ENCODE assay signal across 30 mouse cellular contexts in genomic region chr5:23573942-23574341, GRCm38 (mm10).
"Had no signal": no experiment of that assay in that cellular context is flagged by ENCODE, and none has a peak within 500 bp of the region (broad histone marks: within the 10 kb centered on the region; RNA-seq: fewer than 3 reads in every experiment).

No protein-coding gene starts in this region.

- H3K27me3 ChIP-seq: heart, embryonic 12.5 days; heart, embryonic 13.5 days; heart, embryonic 15.5 days; hindbrain, embryonic 12.5 days; hindbrain, embryonic 13.5 days; hindbrain, embryonic 15.5 days; intestine, embryonic 15.5 days; kidney, embryonic 15.5 days had no signal

- DNase-seq: heart, postnatal 10 days; heart, postnatal 14 days; heart, postnatal 36 days; heart, postnatal 4 days; kidney, adult 11 months; kidney, adult 18-20 months; kidney, adult 2 months; kidney, adult 8-10 months; kidney, adult 9 months; kidney, postnatal 10 days; kidney, postnatal 14 days; kidney, postnatal 25 days; kidney, postnatal 36 days; kidney, postnatal 4 days; layer of hippocampus, adult 9-11 months; layer of hippocampus, postnatal 36 days had no signal

- H3K9me3 ChIP-seq: heart, embryonic 10.5 days; heart, embryonic 12.5 days; heart, embryonic 15.5 days; hindbrain, embryonic 12.5 days; hindbrain, embryonic 13.5 days; hindbrain, embryonic 15.5 days; intestine, embryonic 15.5 days; kidney, embryonic 15.5 days had no signal

- H3K4me1 ChIP-seq: heart, embryonic 10.5 days had no signal

- H3K27ac ChIP-seq: heart, embryonic 10.5 days; heart, embryonic 13.5 days; heart, embryonic 15.5 days; hindbrain, embryonic 10.5 days; hindbrain, embryonic 12.5 days; hindbrain, embryonic 13.5 days; hindbrain, embryonic 14.5 days; hindbrain, embryonic 15.5 days; hindbrain, postnatal 0 days; intestine, embryonic 15.5 days; kidney, embryonic 15.5 days; kidney, postnatal 0 days; layer of hippocampus, adult 2 months had no signal

- H3K4me3 ChIP-seq: heart, embryonic 10.5 days; heart, embryonic 12.5 days; heart, embryonic 13.5 days; heart, embryonic 15.5 days; hindbrain, embryonic 10.5 days; hindbrain, embryonic 12.5 days; hindbrain, embryonic 13.5 days; hindbrain, embryonic 15.5 days; intestine, embryonic 15.5 days; kidney, embryonic 15.5 days; layer of hippocampus, adult 2 months had no signal

- H3K9ac ChIP-seq: heart, embryonic 12.5 days; heart, embryonic 13.5 days; heart, embryonic 15.5 days; hindbrain, embryonic 12.5 days; hindbrain, embryonic 13.5 days; hindbrain, embryonic 14.5 days; hindbrain, embryonic 15.5 days; intestine, embryonic 15.5 days; kidney, embryonic 15.5 days had no signal

- H3K36me3 ChIP-seq: hindbrain, embryonic 13.5 days; hindbrain, embryonic 15.5 days had no signal
